ENCODE assay signal across 8 mouse cellular contexts in genomic region chr8:90876213-90876721, GRCm38 (mm10). TPM values are rescaled to one million over a fixed set of nuclear protein-coding genes. Genes with fewer than 3 reads are reported as not detected.
A peak's percentile ranks its signal among the peaks of the same experiment; 100 is the strongest.
DNase-seq lines count a peak whose midpoint lies in the region; ATAC-seq and TF ChIP-seq lines count a peak whose summit lies in the region.

No protein-coding gene starts in this region.

- no peaks in the 10 kb centered on the region for H3K9me3 ChIP-seq in forebrain, embryonic 10.5 days
- H3K9me3 ChIP-seq in heart, embryonic 14.5 days (ENCODE audit: control insufficient read depth, low read length), result no peaks in the 10 kb centered on the region
- no peaks in the 10 kb centered on the region for H3K9me3 ChIP-seq in kidney, postnatal 0 days (replicated peaks; ENCODE audit: low read length)
- no peaks in the 10 kb centered on the region for H3K9me3 ChIP-seq in liver, embryonic 12.5 days (replicated peaks)

- no peak overlapping the region for H3ac ChIP-seq in myocyte (ENCODE audit: control insufficient read depth, insufficient read length)

- WGBS in forebrain, embryonic 10.5 days, result 2% methylated on average over 12 of the region's 12 CpGs
- 9% methylated on average over 12 of the region's 12 CpGs for WGBS in heart, embryonic 14.5 days
- 12% methylated on average over 12 of the region's 12 CpGs for WGBS in kidney, postnatal 0 days
- WGBS in liver, embryonic 12.5 days (ENCODE audit: insufficient replicate concordance), result 6% methylated on average over 12 of the region's 12 CpGs

- peak; percentile 54 to 55 for DNase-seq in B cell, adult 2 months
- DNase-seq in adrenal gland, postnatal 25 days, result peak; percentile 66
- peak; percentile 47 for DNase-seq in forebrain, embryonic 10.5 days (ENCODE audit: extremely low spot score, low spot score)
- DNase-seq in kidney, postnatal 0 days (ENCODE audit: low spot score), result peak; percentile 59
- DNase-seq in telencephalon, adult 2 months (ENCODE audit: low read depth, low spot score), result peak; percentile 73

- H3K79me2 ChIP-seq in myocyte (ENCODE audit: control insufficient read depth, insufficient read depth), result no peaks in the 10 kb centered on the region

- no peaks in the 10 kb centered on the region for H3K36me3 ChIP-seq in forebrain, embryonic 10.5 days (replicated peaks)
- no peaks in the 10 kb centered on the region for H3K36me3 ChIP-seq in heart, embryonic 14.5 days (ENCODE audit: control insufficient read depth, insufficient read depth, low read length)
- no peaks in the 10 kb centered on the region for H3K36me3 ChIP-seq in kidney, postnatal 0 days (ENCODE audit: insufficient read depth, low read length)
- H3K36me3 ChIP-seq in liver, embryonic 12.5 days, result no peaks in the 10 kb centered on the region
- H3K36me3 ChIP-seq in myocyte (ENCODE audit: control insufficient read depth, insufficient read depth), result no peaks in the 10 kb centered on the region

- peaks cover 29% of the 10 kb centered on the region for H3K27me3 ChIP-seq in forebrain, embryonic 10.5 days (ENCODE audit: poor library complexity, severe bottlenecking)
- no peaks in the 10 kb centered on the region for H3K27me3 ChIP-seq in heart, embryonic 14.5 days (ENCODE audit: control insufficient read depth, insufficient read depth, low read length)
- H3K27me3 ChIP-seq in kidney, postnatal 0 days (ENCODE audit: insufficient read depth, low read length), result no peaks in the 10 kb centered on the region
- H3K27me3 ChIP-seq in liver, embryonic 12.5 days (replicated peaks), result peaks cover 28% of the 10 kb centered on the region
- H3K27me3 ChIP-seq in myocyte (ENCODE audit: control insufficient read depth, insufficient read depth, insufficient read length), result no peaks in the 10 kb centered on the region

- no peak for TF ChIP-seq CTCF in kidney, postnatal 0 days (IDR thresholded peaks at IDR 0.05; ENCODE audit: low read depth)

- H3K9ac ChIP-seq in heart, embryonic 14.5 days (ENCODE audit: low read length), result peak overlapping the region; percentile 66; the same call in 1 of the 2 replicates
- 0 out of 2 replicates have a peak overlapping the region, but pooled peaks have one; percentile 13 for H3K9ac ChIP-seq in kidney, postnatal 0 days (ENCODE audit: low read depth, low read length)
- peak overlapping the region; percentile 61; the same call in 1 of the 2 replicates for H3K9ac ChIP-seq in liver, embryonic 12.5 days

- H3K4me2 ChIP-seq in heart, embryonic 14.5 days (ENCODE audit: low read length), result peak overlapping the region; percentile 81
- peak overlapping the region; percentile 74 for H3K4me2 ChIP-seq in kidney, postnatal 0 days (ENCODE audit: low read length)
- peak overlapping the region; percentile 77 for H3K4me2 ChIP-seq in liver, embryonic 12.5 days
- H3K4me2 ChIP-seq in myocyte (ENCODE audit: low read depth), result peak overlapping the region; percentile 94

- peak overlapping the region; percentile 60 for H3K4me3 ChIP-seq in forebrain, embryonic 10.5 days
- H3K4me3 ChIP-seq in heart, embryonic 14.5 days (ENCODE audit: control insufficient read depth in 1 of 2, insufficient read depth in 1 of 2, low read depth in 1 of 2, low read length in 2 of 2), result peak overlapping the region; percentile 42 to 69
- H3K4me3 ChIP-seq in kidney, postnatal 0 days (replicated peaks; ENCODE audit: low read depth, low read length), result 0 out of 2 replicates have a peak overlapping the region, but pooled peaks have one; percentile 48
- H3K4me3 ChIP-seq in liver, embryonic 12.5 days, result peak overlapping the region; percentile 57; the same call in 1 of the 2 replicates
- H3K4me3 ChIP-seq in myocyte, result peak overlapping the region; percentile 42

- H3K4me1 ChIP-seq in forebrain, embryonic 10.5 days, result peaks cover 45% of the 10 kb centered on the region
- H3K4me1 ChIP-seq in heart, embryonic 14.5 days (ENCODE audit: control insufficient read depth in 2 of 2, insufficient read depth in 2 of 2, low read length in 2 of 2), result peaks cover 14 to 30% of the 10 kb centered on the region in 2 experiments
- H3K4me1 ChIP-seq in kidney, postnatal 0 days (replicated peaks; ENCODE audit: insufficient read depth, low read length), result peaks cover 7% of the 10 kb centered on the region
- H3K4me1 ChIP-seq in liver, embryonic 12.5 days, result peaks cover 27% of the 10 kb centered on the region

- ATAC-seq in heart, embryonic 14.5 days (ENCODE audit: insufficient number of reproducible peaks, insufficient read depth, low FRiP score, low read depth), result no peak
- peak; percentile 21; the same call in 1 of the 2 replicates for ATAC-seq in kidney, postnatal 0 days (replicated peaks; ENCODE audit: low FRiP score, low read depth)
- ATAC-seq in liver, embryonic 12.5 days, result peak; percentile 33; the same call in 1 of the 2 replicates

- no peak for TF ChIP-seq POLR2A in myocyte (IDR thresholded peaks at IDR 0.05; ENCODE audit: insufficient read length, low read depth)

- peak overlapping the region; percentile 87 for H3K27ac ChIP-seq in forebrain, embryonic 10.5 days
- peak overlapping the region; percentile 79 for H3K27ac ChIP-seq in heart, embryonic 14.5 days (replicated peaks in 1 of 2; ENCODE audit: control insufficient read depth in 1 of 2, insufficient read depth in 1 of 2, low read depth in 2 of 2, low read length in 2 of 2)
- H3K27ac ChIP-seq in kidney, postnatal 0 days, result peak overlapping the region; percentile 75
- H3K27ac ChIP-seq in liver, embryonic 12.5 days, result 0 out of 2 replicates have a peak overlapping the region, but pooled peaks have one; percentile 22

TF ChIP-seq in myocyte, 11 proteins besides CTCF, POLR2A, EP300 and RAD21:
- TF ChIP-seq SRF (IDR thresholded peaks at IDR 0.05; ENCODE audit: control insufficient read depth, insufficient read length, low read depth) (no peak), E2F4 (IDR thresholded peaks at IDR 0.05; ENCODE audit: insufficient read depth) (no peak), MYOG (IDR thresholded peaks at IDR 0.05; ENCODE audit: control insufficient read depth in 1 of 3, insufficient read depth in 1 of 3, insufficient read length in 2 of 3, low read depth in 2 of 3) (peak; percentile 54 to 84 (median 60)), POLR2AphosphoS2 (IDR thresholded peaks at IDR 0.05; ENCODE audit: insufficient read length, low read depth) (no peak), TCF12 (IDR thresholded peaks at IDR 0.05; ENCODE audit: insufficient read depth, poor library complexity, severe bottlenecking) (peak; percentile 64), MYOD1 (IDR thresholded peaks at IDR 0.05; ENCODE audit: control insufficient read depth in 1 of 3, insufficient read length in 2 of 3, low read depth in 2 of 3) (peak; percentile 31 to 91 (median 86)), USF1 (IDR thresholded peaks at IDR 0.05; ENCODE audit: low read depth) (no peak), REST (IDR thresholded peaks at IDR 0.05; ENCODE audit: insufficient read depth, insufficient read length) (no peak), MAX (IDR thresholded peaks at IDR 0.05; ENCODE audit: low read depth) (no peak), TCF3 (IDR thresholded peaks at IDR 0.05; ENCODE audit: insufficient read length, low read depth) (no peak), CEBPB (IDR thresholded peaks at IDR 0.05; ENCODE audit: insufficient read depth, poor library complexity, severe bottlenecking) (no peak)
TF ChIP-seq in myocyte: peak in this region for 3.

RNA-seq across cellular contexts. Expression of gene Chd9, which starts 48.1 kb away (rescaled TPM):
- total RNA-seq in adrenal gland, postnatal 25 days (2021), result 78.7 and 81.6 TPM in 2 replicates
- polyA plus RNA-seq in forebrain, embryonic 10.5 days (2016; fragmentation: Nextera tagmentation; extraction: Ambion mirVana), result 28.4 and 33.4 TPM in 2 replicates
- polyA plus RNA-seq in heart, embryonic 14.5 days (2014; fragmentation: Nextera tagmentation; extraction: Ambion mirVana), result 57.0 and 62.4 TPM in 2 replicates
- 116 and 117 TPM in 2 replicates for polyA plus RNA-seq in kidney, postnatal 0 days (2015; fragmentation: Nextera tagmentation; extraction: Ambion mirVana)
- polyA plus RNA-seq in liver, embryonic 12.5 days (2016; fragmentation: Nextera tagmentation; extraction: Ambion mirVana), result 15.2 and 15.7 TPM in 2 replicates
- polyA plus RNA-seq in myocyte (2012; fragmentation: generic; extraction: Trizol), result 29.6 TPM

RNA-seq across cellular contexts. Expression of gene Gm19935, which starts 59.1 kb away (rescaled TPM):
- not detected in 2 replicates for total RNA-seq in adrenal gland, postnatal 25 days (2021)
- polyA plus RNA-seq in forebrain, embryonic 10.5 days (2016; fragmentation: Nextera tagmentation; extraction: Ambion mirVana), result not detected in 2 replicates
- polyA plus RNA-seq in heart, embryonic 14.5 days (2014; fragmentation: Nextera tagmentation; extraction: Ambion mirVana), result 0.20 TPM in 1 of 2 replicates, not detected in the other
- polyA plus RNA-seq in kidney, postnatal 0 days (2015; fragmentation: Nextera tagmentation; extraction: Ambion mirVana), result 0.12 TPM in 1 of 2 replicates, not detected in the other
- not detected in 2 replicates for polyA plus RNA-seq in liver, embryonic 12.5 days (2016; fragmentation: Nextera tagmentation; extraction: Ambion mirVana)
- not detected for polyA plus RNA-seq in myocyte (2012; fragmentation: generic; extraction: Trizol)

Comparison
In these comparisons a context has a peak if more than half of its experiments do, and no peak if none do; other contexts are left out.
1. H3K27ac ChIP-seq: peak in every context shown above with its lines; median percentile 87 in forebrain, embryonic 10.5 days; 79 in heart, embryonic 14.5 days; 75 in kidney, postnatal 0 days; 22 in liver, embryonic 12.5 days.
2. H3K9ac ChIP-seq: peak in every context shown above with its lines; median percentile 66 in heart, embryonic 14.5 days; 61 in liver, embryonic 12.5 days; 13 in kidney, postnatal 0 days.